Comparison of ENCODE assay signal across 9 mouse cellular contexts in genomic region chr2:78021905-78022304, GRCm38 (mm10).
DNase-seq lines count a peak whose midpoint lies in the region; ATAC-seq and TF ChIP-seq lines count a peak whose summit lies in the region.
"Had no signal": no experiment of that assay in that cellular context is flagged by ENCODE, and none has a peak within 500 bp of the region (broad histone marks: within the 10 kb centered on the region; RNA-seq: fewer than 3 reads in every experiment).

No protein-coding gene starts in this region.

- no peaks in the 10 kb centered on the region for H3K36me3 ChIP-seq in kidney, embryonic 16.5 days (ENCODE audit: insufficient read depth, low read length)
- no peaks in the 10 kb centered on the region for H3K36me3 ChIP-seq in kidney, adult 2 months (ENCODE audit: control insufficient read depth, insufficient read depth, low read length)
- no peaks in the 10 kb centered on the region for H3K36me3 ChIP-seq in embryonic facial prominence, embryonic 12.5 days
- H3K36me3 ChIP-seq in midbrain, embryonic 15.5 days (replicated peaks), result no peaks in the 10 kb centered on the region

- H3K27me3 ChIP-seq in kidney, embryonic 16.5 days (ENCODE audit: insufficient read depth, low read length), result no peaks in the 10 kb centered on the region
- no peaks in the 10 kb centered on the region for H3K27me3 ChIP-seq in kidney, adult 2 months (replicated peaks; ENCODE audit: control insufficient read depth, insufficient read depth, low read length)
- no peaks in the 10 kb centered on the region for H3K27me3 ChIP-seq in embryonic facial prominence, embryonic 12.5 days
- H3K27me3 ChIP-seq in midbrain, embryonic 15.5 days (replicated peaks), result no peaks in the 10 kb centered on the region

- H3K9me3 ChIP-seq in kidney, embryonic 16.5 days (ENCODE audit: low read length), result no peaks in the 10 kb centered on the region
- H3K9me3 ChIP-seq in embryonic facial prominence, embryonic 12.5 days, result no peaks in the 10 kb centered on the region
- no peaks in the 10 kb centered on the region for H3K9me3 ChIP-seq in midbrain, embryonic 15.5 days

- peak; percentile 70; the same call in 1 of the 2 replicates for ATAC-seq in kidney, embryonic 16.5 days (ENCODE audit: low FRiP score, low TSS enrichment)
- 0 out of 2 replicates have a peak, but pooled peaks have one; percentile 41 for ATAC-seq in embryonic facial prominence, embryonic 12.5 days (ENCODE audit: insufficient number of reproducible peaks, insufficient read depth, low FRiP score, low TSS enrichment)
- peak; percentile 87 for ATAC-seq in midbrain, embryonic 15.5 days (replicated peaks)
- ATAC-seq in erythroblast, adult 5-6 weeks (replicated peaks; ENCODE audit: low FRiP score, poor library complexity, severe bottlenecking), result no peak

- H3K4me1 ChIP-seq in kidney, embryonic 16.5 days (ENCODE audit: insufficient read depth, low read length), result no peaks in the 10 kb centered on the region
- H3K4me1 ChIP-seq in kidney, adult 2 months (ENCODE audit: control insufficient read depth, insufficient read depth, low read length), result no peaks in the 10 kb centered on the region
- H3K4me1 ChIP-seq in embryonic facial prominence, embryonic 12.5 days, result no peaks in the 10 kb centered on the region
- peaks cover 3% of the 10 kb centered on the region; the same call in 1 of the 2 replicates for H3K4me1 ChIP-seq in midbrain, embryonic 15.5 days

- no peak for TF ChIP-seq CTCF in kidney, adult 2 months (conservative IDR thresholded peaks at IDR 0.05; ENCODE audit: insufficient read depth, insufficient read length, low read depth, low read length)

- H3K27ac ChIP-seq in kidney, embryonic 16.5 days (ENCODE audit: low read length), result no peak overlapping the region
- H3K27ac ChIP-seq in kidney, adult 2 months (ENCODE audit: insufficient read depth, low read depth, low read length), result no peak overlapping the region
- H3K27ac ChIP-seq in embryonic facial prominence, embryonic 12.5 days, result no peak overlapping the region
- no peak overlapping the region for H3K27ac ChIP-seq in midbrain, embryonic 15.5 days

- no peak overlapping the region for H3K9ac ChIP-seq in kidney, embryonic 16.5 days (replicated peaks; ENCODE audit: low read length)
- H3K9ac ChIP-seq in embryonic facial prominence, embryonic 12.5 days, result no peak overlapping the region
- no peak overlapping the region for H3K9ac ChIP-seq in midbrain, embryonic 15.5 days

- no peak overlapping the region for H3K4me2 ChIP-seq in kidney, embryonic 16.5 days (replicated peaks; ENCODE audit: low read depth, low read length)
- H3K4me2 ChIP-seq in embryonic facial prominence, embryonic 12.5 days (replicated peaks), result no peak overlapping the region
- no peak overlapping the region for H3K4me2 ChIP-seq in midbrain, embryonic 15.5 days

- WGBS in kidney, embryonic 16.5 days, result 19% methylated on average over 5 of the region's 5 CpGs
- 12% methylated on average over 5 of the region's 5 CpGs for WGBS in kidney, adult 2 months
- WGBS in embryonic facial prominence, embryonic 12.5 days, result 23% methylated on average over 5 of the region's 5 CpGs
- 25% methylated on average over 5 of the region's 5 CpGs for WGBS in midbrain, embryonic 15.5 days

- H3K4me3 ChIP-seq in kidney, embryonic 16.5 days (ENCODE audit: low read length), result no peak overlapping the region
- no peak overlapping the region for H3K4me3 ChIP-seq in kidney, adult 2 months (ENCODE audit: insufficient read depth, low read depth, low read length)
- no peak overlapping the region for H3K4me3 ChIP-seq in embryonic facial prominence, embryonic 12.5 days
- no peak overlapping the region for H3K4me3 ChIP-seq in midbrain, embryonic 15.5 days
- H3K4me3 ChIP-seq: myocyte had no signal

- DNase-seq in kidney, adult 2 months, result no peak
- DNase-seq in R1 (ENCODE audit: low read depth, low spot score), result peak; percentile 32
- DNase-seq in spleen, postnatal 36 days (ENCODE audit: low spot score in 2 of 2), result no peak
- DNase-seq in ovary, postnatal 10 days (ENCODE audit: low spot score), result no peak

- TF ChIP-seq POLR2A in kidney, adult 2 months (IDR thresholded peaks at IDR 0.05; ENCODE audit: low read depth, low read length), result no peak
